Mouse (Mus musculus): ENCODE data around the gene Rpl24.

DNA sequence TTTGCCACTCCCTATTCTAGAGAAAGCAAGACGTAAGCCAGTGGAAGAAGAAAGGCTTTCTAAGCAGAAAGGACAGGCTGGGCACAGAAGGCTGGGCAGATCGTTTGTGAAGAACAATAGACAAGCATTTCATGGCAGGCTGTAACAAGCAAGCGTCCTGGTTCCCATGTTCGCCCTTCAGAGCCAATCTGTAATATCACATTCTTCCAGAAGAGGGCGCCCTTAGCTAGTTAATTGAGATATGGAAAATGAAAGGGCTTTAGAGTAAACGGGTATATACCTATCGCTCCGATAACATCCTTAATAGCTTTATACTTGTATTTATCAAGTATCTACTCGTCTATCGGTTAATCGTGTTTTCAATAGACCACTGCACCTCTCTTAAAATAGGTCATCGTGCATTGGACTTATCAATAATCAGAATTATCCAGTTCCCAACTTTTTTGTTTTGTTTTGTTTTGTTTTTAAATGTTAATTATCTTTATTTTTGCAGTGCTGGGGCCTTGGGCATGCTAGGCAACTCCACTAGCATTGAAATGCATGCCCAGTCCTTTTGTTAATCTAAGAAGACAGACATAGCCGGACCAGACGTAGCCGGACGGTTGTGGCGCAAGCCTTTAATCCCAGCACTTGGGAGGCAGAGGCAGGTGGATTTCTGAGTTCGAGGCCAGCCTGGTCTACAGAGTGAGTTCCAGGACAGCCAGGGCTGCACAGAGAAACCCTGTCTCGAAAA, 15.0 kb upstream of the Rpl24 start:
- TF ChIP-seq POLR2A (IDR thresholded peaks at IDR 0.05; ENCODE audit: insufficient read length, low read depth) (no peak), USF1 (IDR thresholded peaks at IDR 0.05; ENCODE audit: low read depth) (no peak), POLR2AphosphoS2 (IDR thresholded peaks at IDR 0.05; ENCODE audit: insufficient read length, low read depth) (no peak), MAX (IDR thresholded peaks at IDR 0.05; ENCODE audit: low read depth) (no peak), SRF (IDR thresholded peaks at IDR 0.05; ENCODE audit: control insufficient read depth, insufficient read length, low read depth) (no peak)
